ENCODE assay signal across 8 mouse cellular contexts in the genomic region with DNA sequence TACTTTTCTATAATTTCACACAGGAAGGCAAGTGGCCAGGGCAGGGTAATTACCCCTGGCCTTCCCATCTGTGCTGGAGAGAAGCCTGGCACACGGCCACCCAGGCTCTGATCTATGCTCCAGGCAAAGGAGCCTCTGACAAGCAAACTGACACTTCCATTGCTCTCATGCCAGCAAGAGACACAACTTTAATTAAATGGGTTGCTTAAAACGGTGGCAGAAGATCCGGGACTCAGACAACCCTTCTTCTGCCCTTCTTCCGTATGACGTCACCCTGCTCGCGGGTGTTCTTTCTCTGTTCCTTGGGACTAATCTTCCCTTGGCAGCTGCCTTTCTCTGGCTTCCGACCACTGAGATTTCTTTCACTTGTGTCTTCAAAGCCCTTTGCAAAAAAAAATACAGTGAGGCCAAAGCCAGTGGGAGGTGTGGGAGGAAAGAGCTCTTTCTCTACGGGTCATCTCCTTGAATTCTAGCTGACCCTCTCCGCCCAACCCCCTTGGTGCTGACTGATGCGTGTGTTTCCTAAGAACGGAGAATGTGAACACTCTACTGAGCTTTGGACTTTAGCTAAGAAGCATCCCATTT. TPM values are rescaled to one million over a fixed set of nuclear protein-coding genes. Genes with fewer than 3 reads are reported as not detected.
DNase-seq lines count a peak whose midpoint lies in the region; ATAC-seq and TF ChIP-seq lines count a peak whose summit lies in the region.

No protein-coding gene starts in this region.

- H3K9ac ChIP-seq in embryonic facial prominence, embryonic 14.5 days (ENCODE audit: low read depth, low read length), result no peak overlapping the region
- H3K9ac ChIP-seq in hindbrain, embryonic 15.5 days, result no peak overlapping the region

- TF ChIP-seq CTCF in gastrocnemius, adult 2 months (IDR thresholded peaks at IDR 0.05), result no peak

- peak; percentile 63 for DNase-seq in embryonic facial prominence, embryonic 14.5 days (ENCODE audit: low spot score)
- DNase-seq in embryonic facial prominence, embryonic 10.5 days (ENCODE audit: low spot score), result no peak
- peak; percentile 51 for DNase-seq in brain, embryonic 18.5 days (ENCODE audit: low read depth, low spot score)
- peak; percentile 82 for DNase-seq in gastrocnemius, adult 2 months
- peak; percentile 89 for DNase-seq in lung, postnatal 10 days
- DNase-seq in skeletal muscle tissue, adult 2 months (ENCODE audit: low read depth, low spot score), result peak; percentile 75

- peak; percentile 41; the same call in 1 of the 2 replicates for ATAC-seq in embryonic facial prominence, embryonic 14.5 days (ENCODE audit: low read depth)
- peak; percentile 87 for ATAC-seq in hindbrain, embryonic 15.5 days (ENCODE audit: low FRiP score, low read depth)
- ATAC-seq in erythroblast, adult 5-6 weeks (replicated peaks; ENCODE audit: low FRiP score, poor library complexity, severe bottlenecking), result no peak

- intact Hi-C loops in gastrocnemius, adult 2 months (cut with DNase I), result loop anchor here (5.0 kb wide), 1 partner anchor 130 kb away; no protein-coding TSS in a partner anchor

- WGBS in embryonic facial prominence, embryonic 14.5 days, result 38% methylated on average over 12 of the region's 12 CpGs
- 62% methylated on average over 12 of the region's 12 CpGs for WGBS in embryonic facial prominence, embryonic 10.5 days
- WGBS in hindbrain, embryonic 15.5 days, result 18% methylated on average over 12 of the region's 12 CpGs

- no peaks in the 10 kb centered on the region; the same call in 1 of the 2 replicates for H3K4me1 ChIP-seq in embryonic facial prominence, embryonic 14.5 days (ENCODE audit: control insufficient read depth, insufficient read depth, low read length)
- peaks cover 20% of the 10 kb centered on the region for H3K4me1 ChIP-seq in embryonic facial prominence, embryonic 10.5 days
- peaks cover 20% of the 10 kb centered on the region for H3K4me1 ChIP-seq in hindbrain, embryonic 15.5 days (replicated peaks)

- H3K4me2 ChIP-seq in embryonic facial prominence, embryonic 14.5 days (ENCODE audit: low read depth, low read length), result peak overlapping the region; percentile 16
- peak overlapping the region; percentile 35 for H3K4me2 ChIP-seq in hindbrain, embryonic 15.5 days

- H3K4me3 ChIP-seq in embryonic facial prominence, embryonic 14.5 days (ENCODE audit: low read depth, low read length), result no peak overlapping the region
- no peak overlapping the region for H3K4me3 ChIP-seq in embryonic facial prominence, embryonic 10.5 days
- peak overlapping the region; percentile 62 for H3K4me3 ChIP-seq in gastrocnemius, adult 2 months
- peak overlapping the region; percentile 14; the same call in 1 of the 2 replicates for H3K4me3 ChIP-seq in hindbrain, embryonic 15.5 days

- no peak overlapping the region; the same call in 1 of the 2 replicates for H3K27ac ChIP-seq in embryonic facial prominence, embryonic 14.5 days (replicated peaks; ENCODE audit: low read depth, low read length)
- H3K27ac ChIP-seq in embryonic facial prominence, embryonic 10.5 days (replicated peaks), result no peak overlapping the region
- H3K27ac ChIP-seq in gastrocnemius, adult 2 months, result peak overlapping the region; percentile 68
- H3K27ac ChIP-seq in hindbrain, embryonic 15.5 days (replicated peaks), result peak overlapping the region; percentile 67

- no peaks in the 10 kb centered on the region for H3K9me3 ChIP-seq in embryonic facial prominence, embryonic 14.5 days (ENCODE audit: control insufficient read depth, low read length)
- no peaks in the 10 kb centered on the region for H3K9me3 ChIP-seq in embryonic facial prominence, embryonic 10.5 days
- no peaks in the 10 kb centered on the region for H3K9me3 ChIP-seq in hindbrain, embryonic 15.5 days

- H3K27me3 ChIP-seq in embryonic facial prominence, embryonic 14.5 days (replicated peaks; ENCODE audit: control insufficient read depth, insufficient read depth, low read length), result no peaks in the 10 kb centered on the region
- H3K27me3 ChIP-seq in embryonic facial prominence, embryonic 10.5 days (replicated peaks; ENCODE audit: low read depth, poor library complexity, severe bottlenecking), result no peaks in the 10 kb centered on the region
- 0 out of 2 replicates have a peak, but pooled peaks cover 5% of the 10 kb centered on the region for H3K27me3 ChIP-seq in hindbrain, embryonic 15.5 days

- H3K36me3 ChIP-seq in embryonic facial prominence, embryonic 14.5 days (ENCODE audit: control insufficient read depth, insufficient read depth, low read length), result no peaks in the 10 kb centered on the region
- no peaks in the 10 kb centered on the region for H3K36me3 ChIP-seq in embryonic facial prominence, embryonic 10.5 days (replicated peaks)
- no peaks in the 10 kb centered on the region for H3K36me3 ChIP-seq in hindbrain, embryonic 15.5 days

RNA-seq across cellular contexts. Expression of gene 9630041A04Rik, which starts 0.9 kb away (rescaled TPM):
- polyA plus RNA-seq in embryonic facial prominence, embryonic 14.5 days (2014; fragmentation: Nextera tagmentation; extraction: Ambion mirVana), result not detected in 2 replicates
- not detected in 2 replicates for polyA plus RNA-seq in embryonic facial prominence, embryonic 10.5 days (2016; fragmentation: Nextera tagmentation; extraction: Ambion mirVana)
- not detected for total RNA-seq in gastrocnemius, adult 2 months (2021)
- polyA plus RNA-seq in hindbrain, embryonic 15.5 days (2015; fragmentation: Nextera tagmentation; extraction: Ambion mirVana), result 0.26 and 0.30 TPM in 2 replicates
- not detected in 2 replicates for total RNA-seq in erythroblast, adult 5-6 weeks (2015; ENCODE audit: low replicate concordance)
- total RNA-seq in erythroblast, adult 5-6 weeks (2017; ENCODE audit: low replicate concordance), result not detected in 2 replicates

Comparison
In these comparisons a context has a peak if more than half of its experiments do, and no peak if none do; other contexts are left out.
1. H3K27ac ChIP-seq: peak in gastrocnemius, adult 2 months (single experiment) and hindbrain, embryonic 15.5 days (single experiment); none in embryonic facial prominence, embryonic 14.5 days (single experiment) and embryonic facial prominence, embryonic 10.5 days (single experiment).
2. H3K4me3 ChIP-seq: peak in gastrocnemius, adult 2 months (single experiment) and hindbrain, embryonic 15.5 days (single experiment); none in embryonic facial prominence, embryonic 14.5 days (single experiment) and embryonic facial prominence, embryonic 10.5 days (single experiment).